Mouse (Mus musculus) intestine, embryonic 16.5 days (tissue): ENCODE results near the gene Serf2. TPM values are rescaled to one million over a fixed set of nuclear protein-coding genes. Genes with fewer than 3 reads are reported as not detected.
"Not testable (repeated sequence)": the region's sequence is repeated elsewhere in the genome, so short reads cannot be mapped to it uniquely, and the experiment has no call there.

Experiments used
- ATAC-seq: fragments of 200-750 bp; cut with Nextera tagmentation; 2 replicates; pipeline ENCODE4 v1.8.0; 2017; ENCODE audit warnings: moderate TSS enrichment, moderate library complexity
- H3K27ac ChIP-seq: fragments of 300-500 bp; sonication (generic); 2 replicates; pipeline ENCODE4 v1.5.1; 2014; ENCODE audit warnings: mild to moderate bottlenecking, low read length
- H3K27me3 ChIP-seq: fragments of 300-500 bp; sonication (generic); replicated peaks from 2 replicates; pipeline ENCODE4 v1.6.1; 2014; ENCODE audit warnings: low read length, control low read depth, mixed read lengths; ENCODE audit not compliant: control insufficient read depth, insufficient read depth
- H3K36me3 ChIP-seq: fragments of 300-500 bp; sonication (generic); 2 replicates; pipeline ENCODE4 v1.6.1; 2014; ENCODE audit warnings: low read length, control low read depth; ENCODE audit not compliant: control insufficient read depth, insufficient read depth
- H3K4me1 ChIP-seq: fragments of 300-500 bp; sonication (generic); 2 replicates; pipeline ENCODE4 v1.6.1; 2014; ENCODE audit warnings: low read length, control low read depth, mixed read lengths; ENCODE audit not compliant: control insufficient read depth, insufficient read depth
- H3K4me2 ChIP-seq: fragments of 300-500 bp; sonication (generic); 2 replicates; pipeline ENCODE4 v1.6.1; 2014; ENCODE audit warnings: low read depth, low read length, control low read depth
- H3K4me3 ChIP-seq: fragments of 300-500 bp; sonication (generic); 2 replicates; pipeline ENCODE4 v1.5.1; 2014; ENCODE audit warnings: mild to moderate bottlenecking, low read length
- H3K9ac ChIP-seq: fragments of 300-500 bp; sonication (generic); 2 replicates; pipeline ENCODE4 v1.6.1; 2014; ENCODE audit warnings: low read depth, low read length
- H3K9me3 ChIP-seq: fragments of 300-500 bp; sonication (generic); 2 replicates; pipeline ENCODE4 v1.6.1; 2016; ENCODE audit warnings: low read length, control low read depth; ENCODE audit not compliant: control insufficient read depth
- WGBS: fragments of 180-500 bp; shearing (Covaris S2); extraction: QIAGEN DNeasy Blood & Tissue Kit; methylation state at CpG from one replicate; pipeline ENCODE4 v1.1.7; 2014; 5-methylcytosine and 5-hydroxymethylcytosine counted together
- polyA plus RNA-seq: library from polyadenylated mRNA; unstranded; fragments of >200 nt; fragmentation: Nextera tagmentation; extraction: Ambion mirVana; gene quantifications from 2 replicates; pipeline ENCODE4 v1.2.1, GENCODE M21; 2015

Gene Serf2
- polyA plus RNA-seq, 1 experiment from 2014 or later, result 469 TPM

- H3K4me3 ChIP-seq, result no peak overlapping the region
- H3K4me2 ChIP-seq, result no peak overlapping the region
- no peak for ATAC-seq
- peaks cover 2% of the 10 kb centered on the region; the same call in 1 of the 2 replicates for H3K36me3 ChIP-seq
- no peaks in the 10 kb centered on the region for H3K9me3 ChIP-seq
- H3K9ac ChIP-seq, result no peak overlapping the region
- peaks cover 24% of the 10 kb centered on the region for H3K4me1 ChIP-seq
- no peak overlapping the region for H3K27ac ChIP-seq
- no peaks in the 10 kb centered on the region for H3K27me3 ChIP-seq
- WGBS, result 86% methylated on average over 6 of the region's 6 CpGs
These were observed 4.9 kb downstream of the Serf2 start for GRCm38 (mm10) chr2:121453917-121454316.

- H3K4me3 ChIP-seq, result no peak overlapping the region
- no peaks in the 10 kb centered on the region for H3K27me3 ChIP-seq
- H3K9ac ChIP-seq, result no peak overlapping the region
- H3K27ac ChIP-seq, result no peak overlapping the region
- peaks cover 19% of the 10 kb centered on the region for H3K4me1 ChIP-seq
- 74% methylated on average over 5 of the region's 5 CpGs for WGBS
- no peak overlapping the region for H3K4me2 ChIP-seq
- peaks cover 3% of the 10 kb centered on the region; the same call in 1 of the 2 replicates for H3K36me3 ChIP-seq
- no peak for ATAC-seq
- H3K9me3 ChIP-seq, result no peaks in the 10 kb centered on the region
These were observed 6.5 kb downstream of the Serf2 start for GRCm38 (mm10) chr2:121455534-121455933.

GRCm38 (mm10) chr2:121456692-121457642 lies 8.0 kb downstream of the Serf2 start, which contains the start of gene Serinc4:
Gene Serinc4, minus strand, starts transcription at chr2:121456781.
- Histone ChIP-seq H3K36me3 (peaks cover 3% of the 10 kb centered on the region; the same call in 1 of the 2 replicates), H3K9ac (peak within 1 kb of the TSS; percentile 82), H3K27me3 (no peaks in the 10 kb centered on the region), H3K4me2 (peak within 1 kb of the TSS; percentile 63), H3K4me3 (peak within 1 kb of the TSS; percentile 75), H3K27ac (peak within 1 kb of the TSS; percentile 78), H3K9me3 (no peaks in the 10 kb centered on the region), H3K4me1 (peaks cover 11% of the 10 kb centered on the region)
- 3% methylated on average over 41 of the region's 41 CpGs for WGBS
- ATAC-seq, result peak; percentile 93

GRCm38 (mm10) chr2:121460071-121460470 lies 11.1 kb downstream of the Serf2 start:
- Histone ChIP-seq H3K27me3 (no peaks in the 10 kb centered on the region), H3K4me2 (no peak overlapping the region), H3K27ac (no peak overlapping the region), H3K9ac (no peak overlapping the region), H3K9me3 (no peaks in the 10 kb centered on the region), H3K4me1 (peaks cover 7% of the 10 kb centered on the region), H3K4me3 (no peak overlapping the region), H3K36me3 (0 out of 2 replicates have a peak, but pooled peaks cover 3% of the 10 kb centered on the region)
- no peak for ATAC-seq
- WGBS, result 59% methylated on average over 2 of the region's 2 CpGs

- H3K4me2 ChIP-seq, ATAC-seq, H3K4me1 ChIP-seq, H3K27ac ChIP-seq, H3K9me3 ChIP-seq, H3K4me3 ChIP-seq, H3K36me3 ChIP-seq, H3K9ac ChIP-seq, H3K27me3 ChIP-seq: not testable (repeated sequence)
- 80% methylated on average over 1 of the region's 6 CpGs for WGBS
These were observed 20.0 kb downstream of the Serf2 start for GRCm38 (mm10) chr2:121468982-121469381.

DNA sequence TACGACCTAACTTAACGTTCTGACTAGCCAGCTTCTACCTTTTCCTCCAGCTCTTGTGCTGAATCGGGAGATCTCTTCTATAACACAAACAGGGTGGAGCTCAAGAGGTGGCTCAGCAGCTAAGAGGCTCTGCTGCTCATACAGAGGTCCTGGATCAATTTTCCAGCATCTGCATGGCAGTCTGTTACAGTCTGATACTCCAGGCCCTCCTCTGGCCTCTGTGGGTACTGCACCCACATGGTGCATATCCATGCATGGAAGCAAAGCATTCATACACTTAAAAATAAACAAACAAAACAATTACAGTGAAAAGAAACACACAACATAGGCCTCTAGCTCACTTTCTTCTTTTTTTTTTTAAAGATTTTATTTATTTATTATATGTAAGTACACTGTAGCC lies 23.8 kb downstream of the Serf2 start:
- not testable (repeated sequence) for H3K36me3 ChIP-seq, H3K9me3 ChIP-seq, H3K4me3 ChIP-seq, H3K27ac ChIP-seq, H3K4me1 ChIP-seq, H3K9ac ChIP-seq, H3K27me3 ChIP-seq, H3K4me2 ChIP-seq, ATAC-seq
- WGBS, result 96% methylated on average over 3 of the region's 3 CpGs

- H3K27me3 ChIP-seq, H3K4me1 ChIP-seq, H3K36me3 ChIP-seq, H3K9me3 ChIP-seq: not testable (repeated sequence)
- peak within 1 kb of the TSS; percentile 63 for H3K4me3 ChIP-seq
- H3K4me2 ChIP-seq, result peak within 1 kb of the TSS; percentile 62
- ATAC-seq, result peak; percentile 97
- 0 out of 2 replicates have a peak within 1 kb of the TSS, but pooled peaks have one; percentile 33 for H3K27ac ChIP-seq
- WGBS, result 3% methylated on average over 37 of the region's 41 CpGs
- peak within 1 kb of the TSS; percentile 73 for H3K9ac ChIP-seq
These were observed 24.5 kb downstream of the Serf2 start, which contains the start of gene Mfap1b for GRCm38 (mm10) chr2:121473301-121474179. Gene Mfap1b, minus strand, starts transcription at chr2:121474067.

GRCm38 (mm10) chr2:121474180-121474535 lies 25.2 kb downstream of the Serf2 start:
- 0 out of 2 replicates have a peak overlapping the region, but pooled peaks have one; percentile 33 for H3K27ac ChIP-seq
- H3K4me3 ChIP-seq, result peak overlapping the region; percentile 63
- no peak; the same call in 1 of the 2 replicates for ATAC-seq
- no peaks in the 10 kb centered on the region for H3K27me3 ChIP-seq
- no peaks in the 10 kb centered on the region for H3K9me3 ChIP-seq
- H3K4me2 ChIP-seq, result peak overlapping the region; percentile 62
- H3K36me3 ChIP-seq, result no peaks in the 10 kb centered on the region
- 0 out of 2 replicates have a peak, but pooled peaks cover 2% of the 10 kb centered on the region for H3K4me1 ChIP-seq
- 32% methylated on average over 8 of the region's 8 CpGs for WGBS
- H3K9ac ChIP-seq, result peak overlapping the region; percentile 73

- H3K4me1 ChIP-seq, H3K9ac ChIP-seq, H3K4me2 ChIP-seq, ATAC-seq, H3K36me3 ChIP-seq, H3K27me3 ChIP-seq, H3K9me3 ChIP-seq, H3K27ac ChIP-seq, H3K4me3 ChIP-seq: not testable (repeated sequence)
- WGBS, result 92% methylated on average over 2 of the region's 2 CpGs
These were observed 26.3 kb downstream of the Serf2 start for GRCm38 (mm10) chr2:121475306-121475705.
